Mouse (Mus musculus): ENCODE data around the gene Gprc5b. TPM values are rescaled to one million over a fixed set of nuclear protein-coding genes. Genes with fewer than 3 reads are reported as not detected.

The Gprc5b gene
- polyA plus RNA-seq, 1 experiment, result 18.9 TPM

- Histone ChIP-seq H3K4me3 (ENCODE audit: insufficient read depth, low read depth, low read length) (no peak overlapping the region), H3K4me1 (ENCODE audit: control insufficient read depth, insufficient read depth, low read length) (no peaks in the 10 kb centered on the region), H3K36me3 (ENCODE audit: control insufficient read depth, insufficient read depth, low read length) (no peaks in the 10 kb centered on the region), H3K27me3 (replicated peaks; ENCODE audit: control insufficient read depth, insufficient read depth, low read length) (no peaks in the 10 kb centered on the region), H3K27ac (ENCODE audit: insufficient read depth, low read depth, low read length) (no peak overlapping the region)
- 83% methylated on average over 7 of the region's 7 CpGs for WGBS
- DNase-seq, result no peak
- TF ChIP-seq POLR2A (IDR thresholded peaks at IDR 0.05; ENCODE audit: low read depth, low read length) (no peak), CTCF (conservative IDR thresholded peaks at IDR 0.05; ENCODE audit: insufficient read depth, insufficient read length, low read depth, low read length) (no peak)
These were observed 15.9 kb downstream of the Gprc5b start for GRCm38 (mm10) chr7:118979121-118979520.

- Histone ChIP-seq H3K27ac (ENCODE audit: insufficient read depth, low read depth, low read length) (no peak overlapping the region), H3K27me3 (replicated peaks; ENCODE audit: control insufficient read depth, insufficient read depth, low read length) (no peaks in the 10 kb centered on the region), H3K4me3 (ENCODE audit: insufficient read depth, low read depth, low read length) (no peak overlapping the region), H3K36me3 (ENCODE audit: control insufficient read depth, insufficient read depth, low read length) (no peaks in the 10 kb centered on the region), H3K4me1 (ENCODE audit: control insufficient read depth, insufficient read depth, low read length) (no peaks in the 10 kb centered on the region)
- TF ChIP-seq CTCF (conservative IDR thresholded peaks at IDR 0.05; ENCODE audit: insufficient read depth, insufficient read length, low read depth, low read length) (no peak), POLR2A (IDR thresholded peaks at IDR 0.05; ENCODE audit: low read depth, low read length) (no peak)
- 84% methylated on average over 10 of the region's 10 CpGs for WGBS
- no peak for DNase-seq
These were observed 17.9 kb downstream of the Gprc5b start for GRCm38 (mm10) chr7:118977167-118977543.

- Histone ChIP-seq H3K4me1 (ENCODE audit: control insufficient read depth, insufficient read depth, low read length) (no peaks in the 10 kb centered on the region), H3K27ac (ENCODE audit: insufficient read depth, low read depth, low read length) (no peak overlapping the region), H3K36me3 (ENCODE audit: control insufficient read depth, insufficient read depth, low read length) (no peaks in the 10 kb centered on the region), H3K27me3 (replicated peaks; ENCODE audit: control insufficient read depth, insufficient read depth, low read length) (no peaks in the 10 kb centered on the region), H3K4me3 (ENCODE audit: insufficient read depth, low read depth, low read length) (no peak overlapping the region)
- 50% methylated on average over 14 of the region's 14 CpGs for WGBS
- TF ChIP-seq POLR2A (IDR thresholded peaks at IDR 0.05; ENCODE audit: low read depth, low read length) (no peak), CTCF (conservative IDR thresholded peaks at IDR 0.05; ENCODE audit: insufficient read depth, insufficient read length, low read depth, low read length) (no peak)
- DNase-seq, result no peak
These were observed 18.4 kb downstream of the Gprc5b start for GRCm38 (mm10) chr7:118976414-118977166.

- no peak for DNase-seq
- TF ChIP-seq POLR2A (IDR thresholded peaks at IDR 0.05; ENCODE audit: low read depth, low read length), result no peak
- no peak for TF ChIP-seq CTCF (conservative IDR thresholded peaks at IDR 0.05; ENCODE audit: insufficient read depth, insufficient read length, low read depth, low read length)
- WGBS, result 61% methylated on average over 3 of the region's 3 CpGs
- Histone ChIP-seq H3K4me1 (ENCODE audit: control insufficient read depth, insufficient read depth, low read length) (no peaks in the 10 kb centered on the region), H3K36me3 (ENCODE audit: control insufficient read depth, insufficient read depth, low read length) (no peaks in the 10 kb centered on the region), H3K4me3 (ENCODE audit: insufficient read depth, low read depth, low read length) (no peak overlapping the region), H3K27me3 (replicated peaks; ENCODE audit: control insufficient read depth, insufficient read depth, low read length) (no peaks in the 10 kb centered on the region), H3K27ac (ENCODE audit: insufficient read depth, low read depth, low read length) (no peak overlapping the region)
These were observed 19.2 kb downstream of the Gprc5b start for GRCm38 (mm10) chr7:118975837-118976236.

GRCm38 (mm10) chr7:118973377-118973776 lies 21.6 kb downstream of the Gprc5b start:
- Histone ChIP-seq H3K27me3 (replicated peaks; ENCODE audit: control insufficient read depth, insufficient read depth, low read length) (no peaks in the 10 kb centered on the region), H3K4me1 (ENCODE audit: control insufficient read depth, insufficient read depth, low read length) (no peaks in the 10 kb centered on the region), H3K36me3 (ENCODE audit: control insufficient read depth, insufficient read depth, low read length) (no peaks in the 10 kb centered on the region), H3K4me3 (ENCODE audit: insufficient read depth, low read depth, low read length) (no peak overlapping the region), H3K27ac (ENCODE audit: insufficient read depth, low read depth, low read length) (no peak overlapping the region)
- no peak for TF ChIP-seq CTCF (conservative IDR thresholded peaks at IDR 0.05; ENCODE audit: insufficient read depth, insufficient read length, low read depth, low read length)
- TF ChIP-seq POLR2A (IDR thresholded peaks at IDR 0.05; ENCODE audit: low read depth, low read length), result no peak
- no peak for DNase-seq
- 83% methylated on average over 4 of the region's 4 CpGs for WGBS

- 85% methylated on average over 5 of the region's 5 CpGs for WGBS
- DNase-seq, result no peak
These were observed 22.7 kb downstream of the Gprc5b start for GRCm38 (mm10) chr7:118972306-118972705.

GRCm38 (mm10) chr7:118971499-118971898 lies 23.5 kb downstream of the Gprc5b start:
- Histone ChIP-seq H3K4me1 (ENCODE audit: control insufficient read depth, insufficient read depth, low read length) (no peaks in the 10 kb centered on the region), H3K4me3 (ENCODE audit: insufficient read depth, low read depth, low read length) (no peak overlapping the region), H3K27ac (ENCODE audit: insufficient read depth, low read depth, low read length) (no peak overlapping the region), H3K36me3 (ENCODE audit: control insufficient read depth, insufficient read depth, low read length) (no peaks in the 10 kb centered on the region), H3K27me3 (replicated peaks; ENCODE audit: control insufficient read depth, insufficient read depth, low read length) (no peaks in the 10 kb centered on the region)
- WGBS, result 74% methylated on average over 8 of the region's 8 CpGs
- DNase-seq, result no peak
- TF ChIP-seq POLR2A (IDR thresholded peaks at IDR 0.05; ENCODE audit: low read depth, low read length), result no peak
- TF ChIP-seq CTCF (conservative IDR thresholded peaks at IDR 0.05; ENCODE audit: insufficient read depth, insufficient read length, low read depth, low read length), result no peak

More at GRCm38 (mm10) chr7:118972306-118972705, 22.7 kb downstream of the Gprc5b start:
- no peaks in the 10 kb centered on the region for H3K27me3 ChIP-seq (replicated peaks; ENCODE audit: control insufficient read depth, insufficient read depth, low read length)
- H3K4me3 ChIP-seq (ENCODE audit: insufficient read depth, low read depth, low read length), result no peak overlapping the region
- TF ChIP-seq CTCF (conservative IDR thresholded peaks at IDR 0.05; ENCODE audit: insufficient read depth, insufficient read length, low read depth, low read length), result no peak
- no peak for TF ChIP-seq POLR2A (IDR thresholded peaks at IDR 0.05; ENCODE audit: low read depth, low read length)
- no peaks in the 10 kb centered on the region for H3K36me3 ChIP-seq (ENCODE audit: control insufficient read depth, insufficient read depth, low read length)
- H3K4me1 ChIP-seq (ENCODE audit: control insufficient read depth, insufficient read depth, low read length), result no peaks in the 10 kb centered on the region
- no peak overlapping the region for H3K27ac ChIP-seq (ENCODE audit: insufficient read depth, low read depth, low read length)
